Mouse (Mus musculus): ENCODE results near the gene Eif4a1.

DNA sequence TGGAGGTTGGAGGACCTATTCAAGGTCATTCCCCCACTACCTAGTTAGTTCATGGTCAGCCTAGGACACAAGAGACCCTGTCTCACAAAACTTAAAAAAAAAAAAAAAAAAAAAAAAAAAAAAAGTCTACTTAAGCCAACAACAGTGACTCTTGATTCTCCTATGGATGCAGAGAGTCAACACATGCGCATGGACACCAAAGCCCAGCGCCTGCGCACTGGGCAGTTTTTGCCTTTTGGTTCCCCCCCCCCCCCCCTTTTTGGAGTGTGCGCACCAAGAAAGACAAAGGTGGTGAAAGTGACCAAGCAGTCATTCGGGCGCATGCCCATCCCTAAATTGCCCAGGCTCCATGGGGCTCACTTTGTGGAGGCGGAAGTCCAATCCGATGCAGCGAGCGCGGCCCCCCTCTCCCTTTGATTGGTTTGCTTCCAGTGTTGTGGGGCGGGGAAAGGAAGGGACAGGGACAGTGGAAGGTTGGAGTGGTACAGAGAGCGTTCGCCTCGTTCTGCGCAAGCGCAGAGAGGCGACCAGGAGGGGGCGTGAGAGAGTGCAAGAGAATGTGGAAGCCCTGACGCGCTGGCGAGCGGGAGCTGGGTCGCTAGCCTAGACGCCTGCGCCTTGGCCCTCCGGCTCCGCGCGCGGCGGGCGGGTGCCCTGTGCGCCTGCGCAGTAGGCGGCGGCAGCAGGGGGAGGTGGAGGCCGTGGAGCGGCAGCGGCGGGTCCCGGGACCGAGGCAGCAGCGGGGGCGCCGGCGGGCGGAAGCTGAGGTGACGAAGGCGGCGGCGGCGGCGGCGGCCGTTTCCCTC is 39.7 kb downstream of the Eif4a1 start, which contains the start of gene Fxr2:
- no peak for TF ChIP-seq GATA1 (IDR thresholded peaks at IDR 0.05; ENCODE audit: borderline replicate concordance, low read length)
- TF ChIP-seq FLI1 (IDR thresholded peaks at IDR 0.05; ENCODE audit: low read length): no peak

Data from megakaryocyte, embryonic 14.5 days (primary cell).